Mouse (Mus musculus) liver, postnatal 0 days (tissue): ENCODE measurements at regions not wholly inside any gene's neighbourhood (a gene's known extent, or its start where the extent isn't known, plus 50 kb on each side); places are given as distances from the start of the nearest gene placed in this dataset.
"Not testable (repeated sequence)": the region's sequence is repeated elsewhere in the genome, so short reads cannot be mapped to it uniquely, and the experiment has no call there.

Experiments
- ATAC-seq: fragments of 200-750 bp; cut with Nextera tagmentation; 2 replicates; pipeline ENCODE4 v1.8.0; 2017; ENCODE audit warnings: mild to moderate bottlenecking, moderate library complexity
- DNase-seq: peaks from one replicate; pipeline ENCODE4 v3.0.0-alpha.2; 2016
- H3K27ac ChIP-seq: fragments of 300-500 bp; sonication (generic); 2 replicates; pipeline ENCODE4 v1.5.1; 2014; ENCODE audit warnings: antibody characterized with exemption, moderate library complexity, mild to moderate bottlenecking, low read depth
- H3K27me3 ChIP-seq: fragments of 300-500 bp; sonication (generic); 2 replicates; pipeline ENCODE4 v1.6.1; 2014; ENCODE audit warnings: low read length, control low read depth, mixed read lengths; ENCODE audit not compliant: insufficient read depth
- H3K36me3 ChIP-seq: fragments of 300-500 bp; sonication (generic); replicated peaks from 2 replicates; pipeline ENCODE4 v1.6.1; 2014; ENCODE audit warnings: mild to moderate bottlenecking, control low read depth, low read length, moderate library complexity, mixed read lengths; ENCODE audit not compliant: insufficient read depth
- H3K4me1 ChIP-seq: fragments of 300-500 bp; sonication (generic); 2 replicates; pipeline ENCODE4 v1.6.1; 2014; ENCODE audit warnings: antibody characterized with exemption, mild to moderate bottlenecking, control low read depth; ENCODE audit not compliant: insufficient read depth
- H3K4me2 ChIP-seq: fragments of 300-500 bp; sonication (generic); 2 replicates; pipeline ENCODE4 v1.6.1; 2014; ENCODE audit warnings: low read depth, mild to moderate bottlenecking, low read length, moderate library complexity, mixed read lengths
- H3K4me3 ChIP-seq: fragments of 300-500 bp; sonication (generic); 2 replicates; pipeline ENCODE4 v1.5.1; 2014; ENCODE audit warnings: low read depth, low read length
- H3K9ac ChIP-seq: fragments of 300-500 bp; sonication (generic); replicated peaks from 2 replicates; pipeline ENCODE4 v1.6.1; 2014; ENCODE audit warnings: mild to moderate bottlenecking, moderate library complexity
- H3K9me3 ChIP-seq: fragments of 300-500 bp; sonication (generic); 2 replicates; pipeline ENCODE4 v1.6.1; 2016; ENCODE audit warnings: mild to moderate bottlenecking, control low read depth, low read length, mixed read lengths
- CTCF ChIP-seq: sonication (generic); IDR thresholded peaks from 2 replicates; pipeline ENCODE4 v1.5.1; 2016; ENCODE audit warnings: antibody characterized with exemption, low read depth
- EP300 ChIP-seq: IDR thresholded peaks from 2 replicates; pipeline ENCODE4 v1.6.1; 2016; ENCODE audit warnings: antibody characterized with exemption, low read depth, mild to moderate bottlenecking
- WGBS: fragments of 180-500 bp; shearing (Covaris S2); extraction: QIAGEN DNeasy Blood & Tissue Kit; methylation state at CpG from one replicate; pipeline ENCODE4 v1.1.7; 2014; ENCODE audit not compliant: insufficient replicate concordance; 5-methylcytosine and 5-hydroxymethylcytosine counted together

DNA sequence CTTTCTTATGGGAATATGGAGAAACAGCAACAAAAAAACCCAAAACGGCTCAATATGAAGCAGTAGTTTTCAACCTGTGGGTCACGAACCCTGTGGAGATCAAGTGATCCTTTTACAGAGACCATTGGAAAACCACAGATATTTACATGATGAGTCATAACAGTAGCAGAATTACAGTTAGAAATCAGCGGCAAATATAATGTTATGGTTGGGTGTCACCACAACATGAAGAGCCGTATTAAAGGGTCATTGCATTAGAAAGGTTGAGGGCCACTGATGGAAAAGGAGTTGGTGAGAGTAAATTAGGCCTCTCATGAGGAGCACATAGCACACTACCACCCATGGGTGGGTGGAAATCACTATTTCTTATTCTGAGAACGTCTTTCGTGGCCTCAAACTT, 225.6 kb downstream of the Dact1 start:
- ATAC-seq (no peak), DNase-seq (no peak)
- Histone ChIP-seq H3K4me2 (no peak overlapping the region), H3K9ac (no peak overlapping the region), H3K9me3 (no peaks in the 10 kb centered on the region), H3K4me1 (no peaks in the 10 kb centered on the region), H3K27me3 (no peaks in the 10 kb centered on the region), H3K36me3 (no peaks in the 10 kb centered on the region), H3K4me3 (no peak overlapping the region), H3K27ac (no peak overlapping the region)
- WGBS, result 77% methylated on average over 6 of the region's 6 CpGs
- TF ChIP-seq EP300 (no peak), CTCF (no peak)

DNA sequence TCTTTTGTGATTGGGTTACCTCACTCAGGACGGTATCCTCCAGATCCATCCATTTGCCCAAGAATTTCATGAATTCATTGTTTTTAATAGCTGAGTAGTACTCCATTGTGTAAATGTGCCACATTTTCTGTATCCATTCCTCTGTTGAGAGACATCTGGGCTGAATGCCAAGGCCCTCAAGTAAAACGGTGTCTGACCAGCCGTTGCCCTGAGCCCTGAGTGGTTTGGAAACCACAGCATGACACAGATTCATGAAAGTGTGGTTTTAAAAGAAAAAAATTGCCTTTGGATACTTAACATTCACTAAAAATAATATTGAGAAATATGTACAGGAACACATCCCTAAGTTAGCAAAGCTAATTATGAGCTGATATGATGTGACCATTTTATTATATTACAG, 226.1 kb downstream of the Dact1 start:
- H3K27me3 ChIP-seq, H3K9ac ChIP-seq, ATAC-seq, H3K4me3 ChIP-seq, H3K4me1 ChIP-seq, H3K36me3 ChIP-seq, H3K27ac ChIP-seq, H3K9me3 ChIP-seq, H3K4me2 ChIP-seq, DNase-seq: not testable (repeated sequence)
- WGBS, result 53% methylated on average over 3 of the region's 3 CpGs

DNA sequence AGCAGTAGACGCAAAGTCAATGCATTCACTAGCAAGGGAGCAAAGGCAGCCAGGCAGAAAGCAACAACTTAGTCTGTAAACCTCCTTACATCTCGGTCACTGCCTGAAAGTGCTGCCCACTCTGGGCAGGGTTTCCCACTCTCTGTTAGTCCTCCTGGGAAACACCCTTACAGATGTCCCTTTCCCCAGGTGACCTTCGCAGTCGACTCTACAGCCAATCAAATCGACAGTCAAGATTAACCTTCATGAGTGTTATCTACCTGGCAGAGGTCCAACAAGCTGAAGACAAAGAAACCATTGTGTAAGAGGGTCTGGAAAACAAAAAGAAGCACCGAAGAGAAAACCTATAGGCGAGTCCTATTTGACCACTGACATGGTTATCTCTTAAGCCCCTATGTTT, 229.0 kb downstream of the Dact1 start:
- Histone ChIP-seq H3K9ac (no peak overlapping the region), H3K4me1 (no peaks in the 10 kb centered on the region), H3K4me3 (no peak overlapping the region), H3K27ac (no peak overlapping the region), H3K27me3 (no peaks in the 10 kb centered on the region), H3K4me2 (no peak overlapping the region), H3K9me3 (no peaks in the 10 kb centered on the region), H3K36me3 (no peaks in the 10 kb centered on the region)
- no peak for DNase-seq
- 66% methylated on average over 7 of the region's 7 CpGs for WGBS
- no peak for ATAC-seq
- TF ChIP-seq CTCF (no peak), EP300 (no peak)

DNA sequence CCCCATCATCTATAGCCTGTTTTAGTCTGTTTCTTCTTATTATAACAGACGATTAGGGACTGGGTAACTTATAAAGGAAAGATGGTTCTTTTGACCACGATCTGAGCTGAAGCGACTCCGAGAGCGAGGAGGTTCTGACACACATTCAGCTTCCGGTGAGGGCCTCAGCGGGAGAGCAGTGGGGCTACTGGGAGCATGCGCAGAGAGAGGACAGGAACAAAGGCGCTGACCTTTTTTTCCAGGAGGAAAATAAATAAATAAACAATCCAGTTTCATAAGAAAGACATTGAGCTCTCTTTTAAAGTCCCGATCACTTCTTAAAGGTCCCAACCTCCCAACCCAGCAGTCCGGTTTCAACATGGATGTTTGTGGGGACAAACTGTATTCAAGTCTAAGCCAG, 230.6 kb downstream of the Dact1 start:
- DNase-seq, result no peak
- H3K9me3 ChIP-seq, result no peaks in the 10 kb centered on the region

DNA sequence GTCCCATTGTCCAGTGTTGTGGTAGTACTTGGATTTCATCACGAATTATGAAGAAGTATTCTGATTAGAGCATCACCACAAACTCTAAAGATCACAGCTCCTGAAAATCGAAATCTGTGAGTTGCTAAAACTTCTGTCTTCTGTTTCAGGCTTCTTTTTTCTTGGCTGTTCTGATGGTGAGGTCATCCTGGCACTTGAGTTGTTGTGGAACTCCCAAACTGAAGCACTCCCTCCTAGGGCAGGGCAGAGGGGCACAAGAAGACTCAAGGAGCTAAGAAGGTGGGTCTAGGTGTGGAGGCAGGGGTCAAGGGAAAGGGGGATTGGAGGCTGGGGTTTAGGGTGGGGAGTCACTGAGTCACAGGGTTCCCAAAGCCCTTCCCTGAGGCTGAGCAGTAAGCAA, 232.3 kb downstream of the Dact1 start:
- no peaks in the 10 kb centered on the region for H3K4me1 ChIP-seq
- H3K9me3 ChIP-seq, result no peaks in the 10 kb centered on the region
- H3K27ac ChIP-seq, result no peak overlapping the region
- H3K9ac ChIP-seq, result no peak overlapping the region
- H3K4me3 ChIP-seq, result no peak overlapping the region
- no peak for TF ChIP-seq EP300
- TF ChIP-seq CTCF, result no peak
- no peaks in the 10 kb centered on the region for H3K27me3 ChIP-seq
- DNase-seq (no peak), ATAC-seq (no peak)
- 65% methylated on average over 2 of the region's 2 CpGs for WGBS
- H3K36me3 ChIP-seq, result no peaks in the 10 kb centered on the region
- no peak overlapping the region for H3K4me2 ChIP-seq

More for the DNA sequence above, 230.6 kb downstream of the Dact1 start:
- no peak overlapping the region for H3K9ac ChIP-seq
- no peaks in the 10 kb centered on the region for H3K36me3 ChIP-seq
- H3K4me2 ChIP-seq, result no peak overlapping the region
- no peak overlapping the region for H3K27ac ChIP-seq
- WGBS, result 85% methylated on average over 11 of the region's 11 CpGs
- H3K4me3 ChIP-seq, result no peak overlapping the region
- TF ChIP-seq CTCF (no peak), EP300 (no peak)
- H3K4me1 ChIP-seq, result no peaks in the 10 kb centered on the region
- no peaks in the 10 kb centered on the region for H3K27me3 ChIP-seq
- no peak for ATAC-seq

DNA sequence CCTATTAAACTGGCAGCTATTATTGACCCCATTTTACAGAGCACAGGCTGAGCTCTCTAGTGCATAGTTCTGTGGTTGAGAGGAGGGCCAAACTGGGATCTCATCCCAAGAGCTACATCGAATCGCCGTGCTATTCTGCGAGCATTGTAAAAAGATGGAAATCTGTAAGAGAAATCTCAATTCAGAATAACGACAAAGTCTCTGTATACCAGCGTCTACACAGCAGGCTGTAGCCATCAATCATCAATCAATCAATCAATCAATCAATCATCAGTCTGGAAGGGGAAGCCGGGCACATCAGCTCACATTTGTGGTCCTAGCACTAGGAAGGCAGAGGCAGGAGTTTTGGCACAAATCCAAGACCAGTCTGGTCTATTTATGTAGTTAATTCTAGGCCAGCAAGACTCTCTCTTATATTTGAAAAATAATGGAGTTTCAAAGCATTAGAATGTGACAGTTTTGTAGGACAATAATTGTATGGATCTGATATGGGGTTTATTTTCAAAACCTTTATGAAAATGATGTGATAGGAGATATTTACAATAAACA, 234.0 kb downstream of the Dact1 start:
- Histone ChIP-seq H3K9ac (no peak overlapping the region), H3K27ac (no peak overlapping the region), H3K4me1 (no peaks in the 10 kb centered on the region), H3K4me3 (no peak overlapping the region), H3K27me3 (no peaks in the 10 kb centered on the region), H3K36me3 (no peaks in the 10 kb centered on the region), H3K4me2 (no peak overlapping the region), H3K9me3 (no peaks in the 10 kb centered on the region)
- WGBS, result 69% methylated on average over 7 of the region's 7 CpGs
- ATAC-seq (no peak), DNase-seq (no peak)
- TF ChIP-seq CTCF (no peak), EP300 (no peak)

DNA sequence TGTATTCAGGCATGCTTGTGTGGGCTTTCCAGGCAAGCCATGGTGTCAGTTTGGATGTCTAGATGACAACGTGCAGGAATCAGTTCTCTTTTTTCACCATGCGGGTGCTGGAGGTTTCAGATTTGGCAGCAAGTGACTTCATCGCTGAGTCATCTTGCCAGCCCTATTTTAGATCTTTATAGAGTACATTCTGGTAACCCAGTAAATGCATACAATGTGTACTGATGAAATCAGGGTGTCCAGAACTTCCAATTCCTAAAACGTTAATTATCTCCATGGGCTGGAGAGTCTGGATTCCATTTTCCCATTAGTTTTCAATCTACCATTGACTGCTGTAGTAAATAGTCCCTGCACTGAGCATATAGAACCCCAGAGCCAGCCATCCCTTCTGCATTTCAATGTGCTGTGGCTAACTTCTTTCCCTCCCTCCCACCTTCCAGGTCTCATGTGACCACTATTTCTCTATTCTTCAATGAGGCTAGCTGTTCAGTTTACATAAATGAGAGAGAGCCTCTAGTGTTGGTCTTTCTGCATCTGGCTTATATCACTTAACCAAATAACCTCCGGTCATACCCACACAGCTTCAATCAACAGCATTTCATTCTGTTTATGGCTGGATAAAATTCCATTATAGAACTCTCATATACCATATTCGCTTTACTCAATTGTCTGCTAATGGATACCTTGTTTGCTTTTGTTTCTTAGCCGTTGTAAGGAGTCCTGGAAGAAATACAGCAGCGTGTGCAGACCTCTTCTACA, 234.9 kb downstream of the Dact1 start:
- Histone ChIP-seq H3K9ac (no peak overlapping the region), H3K4me3 (no peak overlapping the region), H3K4me1 (no peaks in the 10 kb centered on the region), H3K36me3 (no peaks in the 10 kb centered on the region), H3K27ac (no peak overlapping the region), H3K9me3 (no peaks in the 10 kb centered on the region), H3K27me3 (no peaks in the 10 kb centered on the region), H3K4me2 (no peak overlapping the region)
- 51% methylated on average over 8 of the region's 8 CpGs for WGBS
- DNase-seq (no peak), ATAC-seq (no peak)
- TF ChIP-seq EP300 (no peak), CTCF (no peak)
